Mouse (Mus musculus) cortical plate, adult 2 months (tissue): ENCODE measurements around the gene Minpp1. TPM values are rescaled to one million over a fixed set of nuclear protein-coding genes. Genes with fewer than 3 reads are reported as not detected.
A peak's percentile ranks its signal among the peaks of the same experiment; 100 is the strongest.

ENCODE experiments used
- H3K27ac ChIP-seq: fragments of 200-500 bp; 2 replicates; pipeline ENCODE4 v1.5.1; 2012; ENCODE audit warnings: low read length, control low read depth, inconsistent platforms; ENCODE audit not compliant: insufficient read depth
- H3K4me1 ChIP-seq: fragments of 200-500 bp; 2 replicates; pipeline ENCODE4 v1.6.1; 2011; ENCODE audit warnings: low read length; ENCODE audit not compliant: control insufficient read depth, insufficient read depth
- H3K4me3 ChIP-seq: fragments of 200-500 bp; 2 replicates; pipeline ENCODE4 v1.5.1; 2011; ENCODE audit warnings: mild to moderate bottlenecking, low read length, control low read depth; ENCODE audit not compliant: insufficient read depth
- CTCF ChIP-seq: fragments of 200-500 bp; IDR thresholded peaks from 2 replicates; pipeline ENCODE4 v1.5.1; 2011; ENCODE audit warnings: mild to moderate bottlenecking, control low read depth, low read length; ENCODE audit not compliant: insufficient read depth; ENCODE audit errors: extremely low read depth
- POLR2A ChIP-seq: fragments of 200-500 bp; IDR thresholded peaks from 2 replicates; pipeline ENCODE4 v1.6.1; 2011; ENCODE audit warnings: mild to moderate bottlenecking, low read length, control low read depth; ENCODE audit not compliant: insufficient read depth; ENCODE audit errors: extremely low read depth
- polyA plus RNA-seq: library from polyadenylated mRNA; depleted of rRNA; stranded (reverse); fragments of >200 nt; gene quantifications from 2 replicates; pipeline ENCODE4 v1.2.3, GENCODE M21; 2012

The Minpp1 gene
- polyA plus RNA-seq, 1 experiment: 46.2 TPM

- Histone ChIP-seq H3K27ac (no peak overlapping the region), H3K4me1 (peaks cover 1% of the 10 kb centered on the region; the same call in 1 of the 2 replicates), H3K4me3 (no peak overlapping the region)
- TF ChIP-seq POLR2A (no peak), CTCF (peak; percentile 20; the same call in 1 of the 2 replicates)
Measured at GRCm38 (mm10) chr19:32501414-32501813, 15.8 kb downstream of the Minpp1 start.

DNA sequence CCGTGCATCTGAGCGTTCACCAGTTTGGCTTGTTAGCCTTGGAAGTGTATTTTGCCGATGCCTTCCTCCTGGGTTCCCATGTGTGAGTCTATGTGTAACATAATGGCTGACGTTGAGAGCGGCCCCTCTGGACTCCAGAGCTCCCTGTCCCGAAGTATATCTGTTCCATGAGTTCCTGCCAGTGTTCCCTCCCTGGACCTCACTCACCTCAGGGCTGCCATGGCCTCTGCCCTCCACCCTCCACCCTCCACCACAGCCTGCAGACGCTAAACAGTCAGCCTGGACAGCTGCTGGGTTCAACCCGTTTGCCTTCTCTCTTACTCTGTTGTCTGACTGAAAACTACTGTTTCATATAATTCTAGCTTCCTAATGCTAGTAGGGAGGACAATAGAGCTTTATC, 20.5 kb downstream of the Minpp1 start:
- no peak for TF ChIP-seq CTCF
- no peak for TF ChIP-seq POLR2A
- no peak overlapping the region for H3K27ac ChIP-seq

GRCm38 (mm10) chr19:32506514-32506913, 20.9 kb downstream of the Minpp1 start:
- TF ChIP-seq POLR2A: no peak
- TF ChIP-seq CTCF: no peak
- Histone ChIP-seq H3K4me3 (no peak overlapping the region), H3K4me1 (peaks cover 1% of the 10 kb centered on the region; the same call in 1 of the 2 replicates), H3K27ac (no peak overlapping the region)

More for the DNA sequence above, 20.5 kb downstream of the Minpp1 start:
- H3K4me3 ChIP-seq: no peak overlapping the region
- H3K4me1 ChIP-seq: peaks cover 1% of the 10 kb centered on the region; the same call in 1 of the 2 replicates

- no peak for TF ChIP-seq POLR2A
- TF ChIP-seq CTCF: no peak
- Histone ChIP-seq H3K27ac (no peak overlapping the region), H3K4me1 (peaks cover 1% of the 10 kb centered on the region; the same call in 1 of the 2 replicates), H3K4me3 (no peak overlapping the region)
Measured at GRCm38 (mm10) chr19:32507100-32507499, 21.5 kb downstream of the Minpp1 start.

- Histone ChIP-seq H3K4me3 (no peak overlapping the region), H3K27ac (no peak overlapping the region), H3K4me1 (peaks cover 1% of the 10 kb centered on the region; the same call in 1 of the 2 replicates)
- TF ChIP-seq POLR2A (no peak), CTCF (no peak)
Measured at GRCm38 (mm10) chr19:32507526-32507925, 22.0 kb downstream of the Minpp1 start.

GRCm38 (mm10) chr19:32510267-32510666, 24.7 kb downstream of the Minpp1 start:
- Histone ChIP-seq H3K4me1 (no peaks in the 10 kb centered on the region), H3K4me3 (no peak overlapping the region), H3K27ac (no peak overlapping the region)
- no peak for TF ChIP-seq POLR2A
- TF ChIP-seq CTCF: no peak

GRCm38 (mm10) chr19:32510962-32511361, 25.4 kb downstream of the Minpp1 start:
- TF ChIP-seq CTCF (no peak), POLR2A (no peak)
- Histone ChIP-seq H3K4me3 (no peak overlapping the region), H3K4me1 (no peaks in the 10 kb centered on the region)

DNA sequence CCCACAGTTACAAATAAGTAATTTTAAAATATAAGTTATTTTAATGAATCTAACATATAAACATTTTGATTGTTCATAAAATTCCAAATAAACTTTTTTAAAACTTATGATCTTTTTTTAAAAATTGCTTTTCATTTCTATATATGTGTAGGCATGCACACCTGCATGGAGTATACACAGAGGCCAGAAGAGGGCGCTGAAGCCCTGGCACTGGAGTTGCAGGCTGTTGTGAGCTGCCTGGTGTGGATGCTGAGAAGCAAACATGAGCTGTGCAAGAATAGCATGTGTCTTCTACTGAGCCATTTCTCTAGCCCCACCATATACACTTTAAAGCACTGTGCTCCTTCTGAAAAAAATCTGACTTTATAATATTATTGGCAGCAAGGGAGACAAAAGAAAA, 26.9 kb downstream of the Minpp1 start:
- TF ChIP-seq POLR2A (no peak), CTCF (peak; percentile 1; the same call in 1 of the 2 replicates)
- Histone ChIP-seq H3K4me3 (no peak overlapping the region), H3K4me1 (no peaks in the 10 kb centered on the region), H3K27ac (no peak overlapping the region)

More at GRCm38 (mm10) chr19:32510962-32511361, 25.4 kb downstream of the Minpp1 start:
- no peak overlapping the region for H3K27ac ChIP-seq

DNA sequence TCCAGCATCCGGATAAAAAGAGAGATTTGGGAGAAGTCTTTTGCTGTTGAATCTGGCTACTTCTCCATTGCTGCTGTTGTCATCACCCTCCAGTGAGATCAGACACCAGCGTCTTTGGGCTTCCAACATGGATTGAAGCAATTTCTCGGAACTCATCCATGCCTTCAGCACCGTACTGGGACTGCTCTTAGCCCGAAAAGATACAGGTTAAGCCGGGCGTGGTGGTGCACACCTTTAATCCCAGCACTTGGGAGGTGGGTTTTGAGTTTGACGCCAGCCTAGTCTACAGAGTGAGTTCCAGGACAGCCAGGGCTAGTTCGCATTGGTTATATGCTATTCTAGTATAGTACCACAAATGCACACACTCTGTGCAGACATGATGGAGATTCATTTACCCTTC, 31.0 kb downstream of the Minpp1 start:
- no peak overlapping the region for H3K4me3 ChIP-seq
- no peak for TF ChIP-seq CTCF
- no peak for TF ChIP-seq POLR2A

GRCm38 (mm10) chr19:32521446-32521845, 35.9 kb downstream of the Minpp1 start:
- Histone ChIP-seq H3K27ac (no peak overlapping the region), H3K4me1 (peaks cover 2% of the 10 kb centered on the region; the same call in 1 of the 2 replicates)

More for the DNA sequence above, 31.0 kb downstream of the Minpp1 start:
- H3K4me1 ChIP-seq: no peaks in the 10 kb centered on the region
- H3K27ac ChIP-seq: no peak overlapping the region

More at GRCm38 (mm10) chr19:32521446-32521845, 35.9 kb downstream of the Minpp1 start:
- no peak for TF ChIP-seq CTCF
- TF ChIP-seq POLR2A: no peak
- H3K4me3 ChIP-seq: no peak overlapping the region
